Mouse (Mus musculus) kidney, embryonic 14.5 days (tissue): ENCODE data around the gene Phkb. TPM values are rescaled to one million over a fixed set of nuclear protein-coding genes. Genes with fewer than 3 reads are reported as not detected.
"Not testable (repeated sequence)": the region's sequence is repeated elsewhere in the genome, so short reads cannot be mapped to it uniquely, and the experiment has no call there.

Experiments used
- ATAC-seq: fragments of 200-750 bp; cut with Nextera tagmentation; 2 replicates; pipeline ENCODE4 v1.8.0; 2017; ENCODE audit warnings: moderate number of reproducible peaks, mild to moderate bottlenecking, moderate TSS enrichment, moderate library complexity; ENCODE audit not compliant: low FRiP score, low TSS enrichment
- H3K27ac ChIP-seq: fragments of 300-500 bp; sonication (generic); 2 replicates; pipeline ENCODE4 v1.5.1; 2014; ENCODE audit warnings: low read depth, mild to moderate bottlenecking, low read length, moderate library complexity, mixed read lengths
- H3K27me3 ChIP-seq: fragments of 300-500 bp; sonication (generic); 2 replicates; pipeline ENCODE4 v1.6.1; 2014; ENCODE audit warnings: mild to moderate bottlenecking, low read length; ENCODE audit not compliant: control insufficient read depth, insufficient read depth
- H3K36me3 ChIP-seq: fragments of 300-500 bp; sonication (generic); 2 replicates; pipeline ENCODE4 v1.6.1; 2014; ENCODE audit warnings: low read length, mixed read lengths; ENCODE audit not compliant: control insufficient read depth, insufficient read depth
- H3K4me1 ChIP-seq: fragments of 300-500 bp; sonication (generic); 2 replicates; pipeline ENCODE4 v1.6.1; 2014; ENCODE audit warnings: low read length, mixed read lengths; ENCODE audit not compliant: control insufficient read depth, insufficient read depth
- H3K4me2 ChIP-seq: fragments of 300-500 bp; sonication (generic); replicated peaks from 2 replicates; pipeline ENCODE4 v1.6.1; 2014; ENCODE audit warnings: low read depth, mild to moderate bottlenecking, low read length
- H3K4me3 ChIP-seq: fragments of 300-500 bp; sonication (generic); 2 replicates; pipeline ENCODE4 v1.5.1; 2014; ENCODE audit warnings: mild to moderate bottlenecking, low read length
- H3K9ac ChIP-seq: fragments of 300-500 bp; sonication (generic); 2 replicates; pipeline ENCODE4 v1.6.1; 2014; ENCODE audit warnings: low read depth, mild to moderate bottlenecking, low read length, moderate library complexity
- H3K9me3 ChIP-seq: fragments of 300-500 bp; sonication (generic); 2 replicates; pipeline ENCODE4 v1.6.1; 2016; ENCODE audit warnings: low read length; ENCODE audit not compliant: control insufficient read depth
- WGBS: fragments of 180-500 bp; shearing (Covaris S2); extraction: QIAGEN DNeasy Blood & Tissue Kit; methylation state at CpG from one replicate; pipeline ENCODE4 v1.1.7; 2014; 5-methylcytosine and 5-hydroxymethylcytosine counted together
- polyA plus RNA-seq: library from polyadenylated mRNA; unstranded; fragments of >200 nt; fragmentation: Nextera tagmentation; extraction: Ambion mirVana; gene quantifications from 2 replicates; pipeline ENCODE4 v1.2.1, GENCODE M21; 2014

Gene Phkb
- polyA plus RNA-seq, 1 experiment from 2014 or later: 73.8 TPM

DNA sequence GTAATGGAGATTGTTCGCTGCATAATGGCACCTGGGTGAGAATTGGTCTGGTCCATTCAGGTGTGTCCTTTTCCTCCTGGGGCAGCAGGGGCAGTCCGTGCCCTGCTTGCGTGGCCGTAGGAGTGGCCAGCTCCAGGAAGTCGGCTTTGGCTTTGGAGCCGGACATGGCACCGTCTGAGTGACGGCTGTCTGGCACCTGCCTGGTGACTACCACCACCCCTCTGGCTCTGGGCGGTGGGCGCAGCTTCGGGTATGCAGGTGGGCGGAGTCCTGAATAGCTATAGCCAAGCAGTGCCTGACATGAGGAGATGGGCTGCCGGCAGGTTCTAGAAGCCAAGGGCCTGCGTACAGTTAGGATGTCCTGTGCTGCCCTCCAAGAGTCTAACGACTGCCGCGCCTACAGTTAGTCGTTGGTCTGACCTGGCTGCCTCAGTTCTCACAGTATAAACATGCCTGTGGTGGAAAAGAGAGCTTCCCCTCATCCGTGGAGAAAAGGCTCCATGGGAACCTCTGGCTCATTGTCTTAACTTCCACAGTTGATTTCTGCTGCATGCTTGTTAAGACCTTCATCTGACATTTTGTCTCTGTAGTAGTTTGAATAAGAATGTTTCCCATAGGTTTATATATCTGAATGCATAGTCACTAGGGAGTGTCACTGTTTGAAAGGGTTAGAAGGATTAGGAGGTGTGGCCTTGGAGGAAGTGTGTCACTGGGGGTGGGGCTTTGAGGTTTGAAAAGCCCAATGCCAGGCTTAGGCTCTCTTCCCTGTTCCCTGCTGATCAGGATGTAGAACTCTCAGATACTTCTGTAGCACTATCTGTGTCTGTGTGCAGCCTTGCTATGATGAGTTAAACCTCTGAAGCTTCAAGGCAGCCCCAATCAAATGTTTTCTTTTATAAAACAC is 13.7 kb downstream of the Phkb start:
- no peak for ATAC-seq
- WGBS: 85% methylated on average over 19 of the region's 19 CpGs

DNA sequence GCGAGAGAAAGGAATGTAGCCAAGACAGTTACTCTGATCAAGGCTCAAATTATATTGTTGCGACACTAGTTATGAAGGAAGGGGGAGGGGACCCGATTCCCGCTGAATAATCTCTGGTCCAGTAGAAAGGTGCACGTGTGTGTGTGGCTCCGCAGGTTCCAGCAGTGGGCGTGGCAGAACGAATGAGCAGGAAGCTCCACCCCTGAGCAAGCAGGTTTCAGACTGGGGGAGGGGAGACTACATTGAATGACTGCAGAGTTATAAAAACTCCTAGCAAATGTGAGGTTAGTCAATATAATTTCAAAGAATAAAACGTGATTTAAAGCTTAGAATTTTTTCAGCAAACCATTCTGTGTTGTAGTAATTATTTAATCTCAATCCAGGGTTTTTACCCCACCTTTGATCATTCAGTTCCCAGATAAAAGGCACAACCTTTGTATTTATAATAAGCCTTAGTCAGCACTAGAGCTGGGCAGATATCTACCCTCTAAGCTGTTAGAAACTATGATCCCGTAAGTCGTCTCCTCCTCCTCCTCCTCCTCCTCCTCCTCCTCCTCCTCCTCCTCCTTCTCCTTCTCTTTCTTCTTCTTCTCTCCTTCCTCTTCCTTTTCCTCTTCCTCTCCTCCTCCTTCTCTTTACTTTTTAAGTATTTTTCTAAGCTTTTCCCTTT is 16.6 kb downstream of the Phkb start:
- not testable (repeated sequence) for ATAC-seq, H3K36me3 ChIP-seq, H3K27ac ChIP-seq, H3K4me2 ChIP-seq, H3K9me3 ChIP-seq, H3K9ac ChIP-seq, H3K4me3 ChIP-seq, H3K4me1 ChIP-seq, H3K27me3 ChIP-seq
- WGBS: 43% methylated on average over 11 of the region's 11 CpGs

More for the DNA sequence above, 13.7 kb downstream of the Phkb start:
- no peaks in the 10 kb centered on the region for H3K9me3 ChIP-seq
- H3K9ac ChIP-seq: no peak overlapping the region
- no peak overlapping the region for H3K27ac ChIP-seq
- H3K4me3 ChIP-seq: no peak overlapping the region
- no peaks in the 10 kb centered on the region for H3K4me1 ChIP-seq
- no peak overlapping the region for H3K4me2 ChIP-seq
- H3K36me3 ChIP-seq: peaks cover 3% of the 10 kb centered on the region; the same call in 1 of the 2 replicates
- H3K27me3 ChIP-seq: no peaks in the 10 kb centered on the region

DNA sequence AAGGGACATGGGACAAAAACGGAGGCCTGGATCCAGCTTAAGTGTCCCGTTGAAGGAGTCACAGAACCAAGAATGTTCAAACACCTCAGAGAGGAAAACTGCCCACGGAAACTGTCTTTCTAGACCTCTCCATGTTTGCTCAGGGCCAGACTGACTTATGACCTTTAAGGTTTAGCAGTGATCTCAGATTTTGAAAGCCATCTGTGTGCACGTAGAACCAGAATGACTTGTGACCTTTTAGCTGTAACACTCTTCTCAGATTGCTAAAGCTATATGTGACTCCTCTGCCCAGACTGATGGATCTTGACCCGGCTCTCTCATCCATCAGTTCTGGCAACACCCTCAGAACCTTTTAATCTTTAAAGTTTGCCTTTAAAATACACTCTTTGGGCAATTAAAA is 19.9 kb downstream of the Phkb start:
- H3K4me2 ChIP-seq: no peak overlapping the region
- no peaks in the 10 kb centered on the region for H3K9me3 ChIP-seq
- H3K27me3 ChIP-seq: no peaks in the 10 kb centered on the region
- 31% methylated on average over 5 of the region's 5 CpGs for WGBS
- no peaks in the 10 kb centered on the region for H3K4me1 ChIP-seq
- no peak overlapping the region for H3K9ac ChIP-seq
- no peak overlapping the region for H3K4me3 ChIP-seq
- no peaks in the 10 kb centered on the region for H3K36me3 ChIP-seq
- no peak overlapping the region for H3K27ac ChIP-seq
- no peak for ATAC-seq

DNA sequence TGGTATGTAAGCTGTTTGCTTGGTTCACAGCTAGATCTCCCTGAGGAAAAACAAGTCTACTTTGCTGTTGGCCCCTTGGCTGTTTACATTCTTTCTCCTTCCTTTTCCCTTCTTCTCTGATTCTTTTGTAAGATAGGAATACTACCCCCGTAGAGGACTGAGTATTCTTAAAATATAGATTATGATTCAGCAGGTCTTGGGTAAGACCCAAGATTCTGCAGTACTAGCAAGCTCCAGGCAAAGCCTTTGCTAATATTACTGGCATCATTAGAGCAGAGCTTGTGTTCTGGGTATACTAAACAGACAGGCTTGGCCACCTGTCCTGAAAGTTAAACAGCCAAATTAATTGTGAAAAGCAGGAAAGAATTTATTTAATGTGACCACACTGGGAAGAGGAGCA is 21.6 kb downstream of the Phkb start:
- H3K27me3 ChIP-seq: no peaks in the 10 kb centered on the region
- H3K9me3 ChIP-seq: no peaks in the 10 kb centered on the region
- no peak for ATAC-seq
- no peak overlapping the region for H3K9ac ChIP-seq
- H3K36me3 ChIP-seq: no peaks in the 10 kb centered on the region
- WGBS: 79% methylated on average over 1 of the region's 1 CpGs
- H3K4me3 ChIP-seq: no peak overlapping the region
- H3K4me2 ChIP-seq: no peak overlapping the region
- H3K27ac ChIP-seq: no peak overlapping the region
- H3K4me1 ChIP-seq: no peaks in the 10 kb centered on the region

DNA sequence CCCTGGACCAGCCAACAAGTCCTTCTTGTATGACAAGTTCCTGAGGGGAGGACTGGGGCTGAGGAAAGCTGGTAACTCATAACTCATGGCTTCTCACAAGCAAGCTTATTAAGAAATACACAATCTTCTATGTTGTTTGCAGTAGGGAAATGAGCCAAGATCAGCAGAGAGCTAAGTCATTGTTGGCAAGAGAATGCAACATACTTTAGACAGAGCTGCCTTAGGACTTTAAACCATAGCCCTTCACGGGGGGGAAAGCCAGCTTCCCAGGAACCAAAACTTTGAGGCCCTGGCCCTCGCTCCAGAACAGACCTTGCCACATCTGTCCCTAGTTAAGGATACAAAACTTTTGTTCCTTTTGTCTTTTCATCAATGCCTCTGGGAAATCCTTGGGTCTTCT is 30.9 kb downstream of the Phkb start:
- Histone ChIP-seq H3K4me3 (no peak overlapping the region), H3K4me1 (no peaks in the 10 kb centered on the region), H3K27ac (no peak overlapping the region; the same call in 1 of the 2 replicates), H3K36me3 (no peaks in the 10 kb centered on the region), H3K4me2 (no peak overlapping the region), H3K9me3 (no peaks in the 10 kb centered on the region), H3K9ac (no peak overlapping the region), H3K27me3 (no peaks in the 10 kb centered on the region)
- ATAC-seq: no peak
- 69% methylated on average over 2 of the region's 2 CpGs for WGBS

DNA sequence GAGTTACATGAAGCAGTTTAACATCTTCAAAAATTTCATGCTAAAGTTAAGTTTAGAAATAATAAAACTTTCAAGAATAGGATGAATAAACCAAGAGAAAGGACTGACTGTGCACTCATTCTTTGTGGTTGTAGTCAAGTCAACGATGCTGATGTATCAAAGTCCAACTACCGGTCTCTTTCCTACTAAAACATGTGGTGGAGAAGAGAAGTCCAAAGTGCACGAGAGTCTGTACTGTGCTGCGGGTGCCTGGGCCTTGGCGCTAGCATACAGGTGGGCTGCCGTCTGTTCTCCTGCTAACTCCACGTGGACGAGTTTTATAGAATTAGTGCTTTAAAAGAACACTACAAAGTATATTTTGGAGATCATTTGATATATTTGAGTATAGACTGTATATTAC is 37.2 kb downstream of the Phkb start:
- H3K9me3 ChIP-seq: no peaks in the 10 kb centered on the region
- ATAC-seq: no peak
- H3K36me3 ChIP-seq: peaks cover 18% of the 10 kb centered on the region
- H3K27ac ChIP-seq: no peak overlapping the region
- H3K9ac ChIP-seq: no peak overlapping the region
- no peak overlapping the region for H3K4me2 ChIP-seq
- no peaks in the 10 kb centered on the region for H3K4me1 ChIP-seq
- H3K4me3 ChIP-seq: no peak overlapping the region
- H3K27me3 ChIP-seq: no peaks in the 10 kb centered on the region
- WGBS: 95% methylated on average over 8 of the region's 8 CpGs

DNA sequence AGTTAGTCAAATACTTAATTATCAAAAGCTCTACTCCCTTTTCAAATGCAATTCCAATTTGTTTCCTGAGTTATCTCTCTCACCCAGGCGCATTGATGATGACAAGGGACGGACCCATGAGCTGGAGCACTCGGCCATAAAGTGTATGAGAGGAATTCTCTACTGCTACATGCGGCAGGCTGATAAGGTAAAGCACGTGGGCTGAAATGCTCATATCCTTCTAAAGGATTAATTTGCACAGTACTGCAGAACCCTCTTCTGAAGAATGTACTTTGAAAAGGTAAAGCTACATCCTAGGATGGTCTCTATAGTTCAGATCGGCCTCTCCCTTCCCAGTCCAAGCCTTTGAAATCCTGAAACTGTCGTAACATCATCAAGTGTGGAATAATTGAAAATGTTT is 38.9 kb downstream of the Phkb start:
- no peak for ATAC-seq
- H3K36me3 ChIP-seq: peaks cover 18% of the 10 kb centered on the region
- H3K4me3 ChIP-seq: no peak overlapping the region
- no peak overlapping the region for H3K27ac ChIP-seq
- H3K27me3 ChIP-seq: no peaks in the 10 kb centered on the region
- WGBS: 89% methylated on average over 7 of the region's 7 CpGs
- H3K9me3 ChIP-seq: no peaks in the 10 kb centered on the region
- no peaks in the 10 kb centered on the region for H3K4me1 ChIP-seq
- no peak overlapping the region for H3K4me2 ChIP-seq
- no peak overlapping the region for H3K9ac ChIP-seq

DNA sequence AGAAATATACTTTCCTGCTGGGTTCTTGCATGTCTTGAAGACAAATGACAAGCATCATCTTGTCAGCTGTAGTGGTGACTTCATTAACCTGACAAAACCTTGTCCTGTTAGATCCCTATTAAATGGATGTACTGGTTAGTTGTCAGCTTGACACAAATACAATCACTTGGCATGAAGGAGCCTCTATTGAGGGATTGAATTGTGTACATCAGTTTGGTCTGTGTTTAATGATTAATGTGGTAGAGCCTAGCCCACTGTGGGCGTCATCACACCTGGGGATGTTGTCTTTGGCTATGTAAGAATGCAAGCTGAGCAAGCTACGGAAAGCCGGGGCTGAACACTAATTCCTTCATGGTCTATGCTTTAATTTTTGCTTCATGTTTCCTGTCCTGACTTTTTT is 44.1 kb downstream of the Phkb start:
- peaks cover 14% of the 10 kb centered on the region for H3K36me3 ChIP-seq
- no peak overlapping the region for H3K4me2 ChIP-seq
- H3K27ac ChIP-seq: no peak overlapping the region
- H3K4me1 ChIP-seq: no peaks in the 10 kb centered on the region
- H3K27me3 ChIP-seq: no peaks in the 10 kb centered on the region
- H3K4me3 ChIP-seq: no peak overlapping the region
- no peak for ATAC-seq
- no peaks in the 10 kb centered on the region for H3K9me3 ChIP-seq
- 91% methylated on average over 3 of the region's 3 CpGs for WGBS
- no peak overlapping the region for H3K9ac ChIP-seq

DNA sequence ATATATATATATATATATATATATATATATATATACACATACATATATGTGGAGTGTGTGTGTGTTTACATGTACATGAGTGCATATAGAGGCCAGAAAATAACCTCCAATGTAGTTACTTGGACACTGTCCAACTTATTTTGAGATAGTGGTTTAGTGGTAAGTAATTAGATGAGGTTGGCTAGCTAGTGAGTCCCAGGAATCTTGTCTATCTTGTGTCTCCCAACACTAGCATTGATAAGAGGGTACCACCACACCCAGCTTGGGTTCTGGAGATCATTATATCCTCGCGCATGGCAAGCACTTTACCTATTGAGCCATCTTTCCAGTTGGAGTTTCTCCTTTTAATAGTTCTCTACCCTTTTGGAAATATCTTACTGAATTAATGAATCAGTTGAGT is 56.9 kb downstream of the Phkb start:
- no peak for ATAC-seq
- no peaks in the 10 kb centered on the region for H3K27me3 ChIP-seq
- H3K9me3 ChIP-seq: no peaks in the 10 kb centered on the region
- WGBS: 98% methylated on average over 2 of the region's 2 CpGs
- H3K4me2 ChIP-seq: no peak overlapping the region
- H3K4me1 ChIP-seq: no peaks in the 10 kb centered on the region
- H3K36me3 ChIP-seq: peaks cover 8% of the 10 kb centered on the region; the same call in 1 of the 2 replicates
- H3K9ac ChIP-seq: no peak overlapping the region
- no peak overlapping the region for H3K27ac ChIP-seq
- H3K4me3 ChIP-seq: no peak overlapping the region
